Mouse (Mus musculus): ENCODE measurements around the gene Dpep1.
A peak's percentile ranks its signal among the peaks of the same experiment; 100 is the strongest.

The Dpep1 gene

GRCm38 (mm10) chr8:123212321-123213117 is 26.5 kb downstream of the Dpep1 start, which contains the start of the genes Chmp1a and Spata33:
Gene Chmp1a, minus strand, starts transcription at chr8:123212763.
Gene Spata33, plus strand, starts transcription at chr8:123212832.
- DNase-seq, result peak; percentile 93

GRCm38 (mm10) chr8:123213118-123213772 is 27.2 kb downstream of the Dpep1 start:
- no peak for DNase-seq

- no peak for DNase-seq
These were observed 29.4 kb downstream of the Dpep1 start for GRCm38 (mm10) chr8:123215430-123215829.

GRCm38 (mm10) chr8:123220917-123221316 is 34.9 kb downstream of the Dpep1 start:
- DNase-seq, result no peak

- DNase-seq, result peak; percentile 93 to 95
These were observed 38.5 kb downstream of the Dpep1 start, which contains the start of gene Cdk10 for GRCm38 (mm10) chr8:123224278-123225266. Gene Cdk10, plus strand, starts transcription at chr8:123224842.

GRCm38 (mm10) chr8:123228416-123228815 is 42.4 kb downstream of the Dpep1 start:
- DNase-seq, result no peak

- DNase-seq, result peak in 1 of 2 experiments; percentile 53
These were observed 44.3 kb downstream of the Dpep1 start for GRCm38 (mm10) chr8:123230326-123230725.

GRCm38 (mm10) chr8:123231742-123232141 is 45.7 kb downstream of the Dpep1 start:
- peak; percentile 31 to 44 for DNase-seq

GRCm38 (mm10) chr8:123232553-123232952 is 46.5 kb downstream of the Dpep1 start:
- no peak for DNase-seq

GRCm38 (mm10) chr8:123233300-123233699 is 47.3 kb downstream of the Dpep1 start:
- DNase-seq, result peak in 1 of 2 experiments; percentile 49

GRCm38 (mm10) chr8:123233760-123234159 is 47.7 kb downstream of the Dpep1 start:
- no peak for DNase-seq

GRCm38 (mm10) chr8:123234918-123235519 is 49.0 kb downstream of the Dpep1 start:
- DNase-seq, result peak; percentile 58 to 69

- DNase-seq, result peak; percentile 84 to 87
These were observed 49.8 kb downstream of the Dpep1 start, which contains the start of gene Spata2l for GRCm38 (mm10) chr8:123235520-123236497. Gene Spata2l, minus strand, starts transcription at chr8:123236233.

- DNase-seq, result no peak
These were observed 53.4 kb downstream of the Dpep1 start for GRCm38 (mm10) chr8:123239398-123239797.

GRCm38 (mm10) chr8:123242107-123242923 is 56.3 kb downstream of the Dpep1 start:
- no peak for DNase-seq

- DNase-seq, result no peak
These were observed 57.0 kb downstream of the Dpep1 start for GRCm38 (mm10) chr8:123243053-123243452.

GRCm38 (mm10) chr8:123244382-123244781 is 58.3 kb downstream of the Dpep1 start:
- no peak for DNase-seq

GRCm38 (mm10) chr8:123245543-123245942 is 59.5 kb downstream of the Dpep1 start:
- DNase-seq, result no peak

GRCm38 (mm10) chr8:123247748-123248147 is 61.7 kb downstream of the Dpep1 start:
- no peak for DNase-seq

- no peak for DNase-seq
These were observed 62.6 kb downstream of the Dpep1 start for GRCm38 (mm10) chr8:123248596-123248995.
